Mouse (Mus musculus) neural tube, embryonic 11.5 days (tissue): ENCODE data around the gene Spint3. TPM values are rescaled to one million over a fixed set of nuclear protein-coding genes. Genes with fewer than 3 reads are reported as not detected.

Experiments used
- ATAC-seq: fragments of 200-750 bp; cut with Nextera tagmentation; 2 replicates; pipeline ENCODE4 v1.8.0; 2017; ENCODE audit warnings: moderate number of reproducible peaks, mild to moderate bottlenecking, moderate TSS enrichment, moderate library complexity; ENCODE audit not compliant: insufficient read depth, low FRiP score, low TSS enrichment
- DNase-seq: peaks from one replicate; pipeline ENCODE4 v3.0.0-alpha.2; 2015; ENCODE audit warnings: low spot score
- H3K27ac ChIP-seq: fragments of 300-500 bp; sonication (generic); 2 replicates; pipeline ENCODE4 v1.5.1; 2014; ENCODE audit warnings: low read depth, mild to moderate bottlenecking, low read length
- H3K27me3 ChIP-seq: fragments of 300-500 bp; sonication (generic); 2 replicates; pipeline ENCODE4 v1.6.1; 2014; ENCODE audit warnings: mild to moderate bottlenecking, low read length, mixed read lengths; ENCODE audit not compliant: control insufficient read depth, insufficient read depth
- H3K36me3 ChIP-seq: fragments of 300-500 bp; sonication (generic); 2 replicates; pipeline ENCODE4 v1.6.1; 2014; ENCODE audit warnings: mild to moderate bottlenecking, low read length, moderate library complexity, mixed read lengths; ENCODE audit not compliant: control insufficient read depth, insufficient read depth
- H3K4me1 ChIP-seq: fragments of 300-500 bp; sonication (generic); 2 replicates; pipeline ENCODE4 v1.6.1; 2014; ENCODE audit warnings: low read length, mixed read lengths; ENCODE audit not compliant: control insufficient read depth, insufficient read depth
- H3K4me2 ChIP-seq: fragments of 300-500 bp; sonication (generic); 2 replicates; pipeline ENCODE4 v1.6.1; 2014; ENCODE audit warnings: low read depth, mild to moderate bottlenecking, moderate library complexity
- H3K4me3 ChIP-seq: fragments of 300-500 bp; sonication (generic); 2 replicates; pipeline ENCODE4 v1.5.1; 2014; ENCODE audit warnings: low read depth, low read length
- H3K9ac ChIP-seq: fragments of 300-500 bp; sonication (generic); 2 replicates; pipeline ENCODE4 v1.6.1; 2014; ENCODE audit warnings: mild to moderate bottlenecking, low read length
- H3K9me3 ChIP-seq: fragments of 300-500 bp; sonication (generic); 2 replicates; pipeline ENCODE4 v1.6.1; 2016; ENCODE audit warnings: low read length; ENCODE audit not compliant: control insufficient read depth
- WGBS: fragments of 180-500 bp; shearing (Covaris S2); extraction: QIAGEN DNeasy Blood & Tissue Kit; methylation state at CpG from one replicate; pipeline ENCODE4 v1.1.7; 2014; 5-methylcytosine and 5-hydroxymethylcytosine counted together
- polyA plus RNA-seq: library from polyadenylated mRNA; unstranded; fragments of >200 nt; fragmentation: Nextera tagmentation; extraction: Ambion mirVana; gene quantifications from 2 replicates; pipeline ENCODE4 v1.2.1, GENCODE M21; 2014

Gene Spint3
- polyA plus RNA-seq, 1 experiment from 2014 or later: not detected

DNA sequence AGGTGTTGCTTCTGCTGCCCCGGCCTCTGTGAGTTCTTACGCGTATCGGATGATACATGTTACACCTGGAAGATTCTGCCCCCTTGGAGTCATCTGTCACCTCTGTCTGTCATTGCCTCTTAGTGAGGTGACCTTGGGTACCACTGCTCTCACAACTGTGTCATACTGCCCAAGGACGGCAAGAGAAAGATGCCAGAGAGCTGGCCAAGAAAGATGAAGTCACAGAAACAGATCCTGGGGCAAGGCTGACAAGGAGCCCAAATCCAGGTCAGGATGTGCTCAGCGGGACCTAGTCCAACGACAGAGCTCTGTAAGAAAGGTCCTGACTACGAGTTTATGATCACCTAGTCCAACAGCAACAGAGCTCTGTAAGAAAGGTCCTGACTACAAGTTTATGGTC, 13.2 kb downstream of the Spint3 start:
- no peak for ATAC-seq
- no peak for DNase-seq
- Histone ChIP-seq H3K27me3 (0 out of 2 replicates have a peak, but pooled peaks cover 8% of the 10 kb centered on the region), H3K9me3 (no peaks in the 10 kb centered on the region), H3K4me3 (no peak overlapping the region), H3K9ac (no peak overlapping the region), H3K4me1 (0 out of 2 replicates have a peak, but pooled peaks cover 3% of the 10 kb centered on the region), H3K27ac (no peak overlapping the region), H3K4me2 (no peak overlapping the region), H3K36me3 (no peaks in the 10 kb centered on the region)
- 90% methylated on average over 8 of the region's 8 CpGs for WGBS

GRCm38 (mm10) chr2:164558991-164559645, 14.1 kb downstream of the Spint3 start:
- no peak for DNase-seq
- H3K4me3 ChIP-seq: no peak overlapping the region
- 45% methylated on average over 16 of the region's 16 CpGs for WGBS
- H3K9me3 ChIP-seq: no peaks in the 10 kb centered on the region
- H3K4me1 ChIP-seq: 0 out of 2 replicates have a peak, but pooled peaks cover 3% of the 10 kb centered on the region
- no peaks in the 10 kb centered on the region for H3K36me3 ChIP-seq
- no peak overlapping the region for H3K27ac ChIP-seq
- no peak overlapping the region for H3K9ac ChIP-seq
- H3K27me3 ChIP-seq: 0 out of 2 replicates have a peak, but pooled peaks cover 8% of the 10 kb centered on the region
- H3K4me2 ChIP-seq: no peak overlapping the region
- ATAC-seq: no peak

DNA sequence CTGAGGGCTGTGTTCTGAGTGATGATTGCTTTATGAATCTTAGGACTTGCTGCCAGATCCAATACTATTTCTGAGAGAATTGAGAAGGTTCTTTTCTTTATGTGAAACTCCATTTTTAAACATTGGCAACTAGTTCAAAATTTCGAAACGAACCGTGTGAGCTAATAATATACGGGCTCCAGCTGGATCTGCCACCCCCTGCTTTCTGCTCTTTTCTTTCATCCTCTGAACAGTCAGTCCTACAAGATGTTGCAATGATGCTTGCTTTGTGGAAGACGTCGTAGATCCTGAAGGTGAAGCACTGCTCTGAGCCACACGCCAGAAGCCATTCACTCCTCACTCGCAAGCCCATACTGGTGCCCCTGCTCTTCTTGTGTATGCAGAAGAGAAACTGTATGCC, 14.8 kb downstream of the Spint3 start:
- H3K9me3 ChIP-seq: no peaks in the 10 kb centered on the region
- H3K4me3 ChIP-seq: no peak overlapping the region
- WGBS: 79% methylated on average over 8 of the region's 8 CpGs
- ATAC-seq (no peak), DNase-seq (no peak)
- no peak overlapping the region for H3K9ac ChIP-seq
- 0 out of 2 replicates have a peak, but pooled peaks cover 3% of the 10 kb centered on the region for H3K4me1 ChIP-seq
- H3K27ac ChIP-seq: no peak overlapping the region
- H3K36me3 ChIP-seq: no peaks in the 10 kb centered on the region
- no peak overlapping the region for H3K4me2 ChIP-seq
- H3K27me3 ChIP-seq: 0 out of 2 replicates have a peak, but pooled peaks cover 8% of the 10 kb centered on the region

GRCm38 (mm10) chr2:164551502-164551901, 21.8 kb downstream of the Spint3 start:
- Histone ChIP-seq H3K4me1 (no peaks in the 10 kb centered on the region), H3K27me3 (no peaks in the 10 kb centered on the region), H3K27ac (no peak overlapping the region), H3K4me2 (no peak overlapping the region), H3K9ac (no peak overlapping the region), H3K9me3 (no peaks in the 10 kb centered on the region), H3K4me3 (no peak overlapping the region), H3K36me3 (no peaks in the 10 kb centered on the region)
- ATAC-seq (no peak), DNase-seq (no peak)
- WGBS: 89% methylated on average over 9 of the region's 9 CpGs

DNA sequence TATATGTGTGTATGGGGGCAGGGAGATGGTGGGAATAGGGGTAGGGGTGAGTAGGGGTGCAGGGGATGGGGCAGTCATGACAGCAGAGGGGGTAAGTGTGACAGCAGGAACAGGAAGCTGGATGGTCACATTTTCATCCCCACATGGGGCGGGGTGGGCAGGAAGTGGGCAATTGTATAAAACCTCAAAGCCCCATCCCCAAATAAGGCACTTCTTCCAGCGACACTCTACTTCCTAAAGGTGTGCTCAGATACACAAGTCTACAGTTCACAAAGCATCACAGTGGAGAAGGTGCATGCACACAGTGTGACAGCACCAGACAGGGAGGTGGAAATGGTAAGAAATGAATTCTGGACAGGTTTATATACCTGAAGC, 22.4 kb downstream of the Spint3 start:
- Histone ChIP-seq H3K9ac (no peak overlapping the region), H3K36me3 (no peaks in the 10 kb centered on the region), H3K27ac (no peak overlapping the region), H3K4me1 (no peaks in the 10 kb centered on the region), H3K27me3 (no peaks in the 10 kb centered on the region), H3K9me3 (no peaks in the 10 kb centered on the region), H3K4me2 (no peak overlapping the region), H3K4me3 (no peak overlapping the region)
- ATAC-seq (no peak), DNase-seq (no peak)
- WGBS: 69% methylated on average over 2 of the region's 2 CpGs

DNA sequence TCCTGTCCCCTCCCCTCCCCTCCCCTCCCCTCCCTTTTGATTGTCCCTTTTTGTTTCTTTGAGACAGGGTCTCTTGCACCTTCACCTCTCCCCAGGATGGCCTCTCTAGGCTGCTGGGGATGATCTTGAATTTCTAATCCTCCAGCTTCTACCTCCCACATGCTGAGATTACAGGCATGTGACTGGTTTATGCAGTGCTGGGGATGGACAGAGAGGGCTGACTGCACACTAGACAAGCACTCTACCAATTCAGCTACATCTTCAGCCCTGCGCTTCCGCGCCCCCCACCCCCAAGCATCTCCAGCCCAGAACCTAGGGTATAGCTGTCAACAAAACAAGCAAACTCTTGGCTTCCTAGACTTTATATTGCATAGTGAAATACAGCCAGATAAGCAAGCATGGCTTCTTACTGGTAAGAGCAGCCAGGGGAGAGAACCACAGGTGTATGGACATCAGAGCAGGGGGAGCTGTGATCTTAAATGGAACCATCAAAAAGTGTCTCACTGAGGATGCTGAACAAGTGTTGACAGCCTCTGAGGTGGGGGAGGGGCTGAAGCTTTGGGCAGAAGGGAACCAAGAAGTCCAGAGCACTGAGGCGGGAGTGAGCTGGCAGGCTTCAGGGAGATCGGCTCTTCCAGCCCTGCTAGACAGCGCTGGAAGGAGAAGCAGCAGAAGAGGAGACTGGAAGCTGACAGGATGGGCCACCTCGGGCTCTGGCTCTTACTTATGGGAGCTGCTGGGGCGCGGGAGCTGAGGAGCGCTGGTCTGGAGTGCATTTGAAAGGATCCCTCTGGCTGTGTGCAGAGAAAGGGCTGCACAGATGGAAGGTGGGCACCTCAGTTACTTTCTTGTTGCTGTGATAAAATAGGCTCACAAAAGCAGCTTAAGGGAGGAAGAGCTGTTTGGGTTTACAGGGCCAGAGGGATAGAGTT, 23.0 kb downstream of the Spint3 start:
- no peaks in the 10 kb centered on the region for H3K9me3 ChIP-seq
- no peaks in the 10 kb centered on the region for H3K27me3 ChIP-seq
- H3K36me3 ChIP-seq: no peaks in the 10 kb centered on the region
- no peak for DNase-seq
- no peak for ATAC-seq
- no peaks in the 10 kb centered on the region for H3K4me1 ChIP-seq
- WGBS: 21% methylated on average over 10 of the region's 10 CpGs
- no peak overlapping the region for H3K4me2 ChIP-seq
- H3K9ac ChIP-seq: no peak overlapping the region
- no peak overlapping the region for H3K4me3 ChIP-seq
- no peak overlapping the region for H3K27ac ChIP-seq

- no peaks in the 10 kb centered on the region for H3K4me1 ChIP-seq
- WGBS: 55% methylated on average over 4 of the region's 4 CpGs
Measured at GRCm38 (mm10) chr2:164549338-164549737, 23.9 kb downstream of the Spint3 start.

DNA sequence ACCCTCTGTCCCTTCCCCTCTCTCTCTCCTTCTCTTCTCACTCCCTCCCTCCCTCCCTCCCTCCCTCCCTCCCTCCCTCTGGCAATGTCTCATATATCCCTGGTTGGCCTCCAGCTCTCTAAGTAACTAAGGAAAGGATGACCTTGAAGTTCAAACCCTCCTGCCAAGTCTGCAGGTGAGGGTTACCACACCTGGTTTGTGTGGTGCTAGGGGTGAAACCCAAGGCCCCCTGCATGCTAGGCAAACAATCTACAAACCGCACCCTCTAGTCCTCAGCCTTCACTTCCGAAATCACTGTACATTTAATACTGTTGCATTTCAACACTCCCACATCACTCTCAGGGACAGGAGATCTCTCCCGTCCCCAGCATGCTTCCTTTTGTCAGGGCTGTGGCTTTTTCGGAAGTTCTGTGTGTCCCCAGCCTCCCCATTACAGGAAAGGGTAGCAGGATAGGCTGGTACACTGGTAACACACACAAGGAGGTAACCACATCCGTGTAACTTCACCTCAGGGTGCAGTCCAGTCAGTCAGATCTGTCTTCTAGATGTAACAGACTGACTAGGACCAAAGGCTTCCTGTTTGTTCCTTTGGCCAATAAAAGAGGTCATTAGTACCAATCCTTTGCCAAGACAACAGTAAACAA, 28.7 kb downstream of the Spint3 start:
- 54% methylated on average over 5 of the region's 5 CpGs for WGBS
- ATAC-seq: no peak
- no peaks in the 10 kb centered on the region for H3K27me3 ChIP-seq
- no peak overlapping the region for H3K4me2 ChIP-seq
- DNase-seq: no peak
- H3K9me3 ChIP-seq: no peaks in the 10 kb centered on the region
- H3K36me3 ChIP-seq: no peaks in the 10 kb centered on the region
- H3K4me1 ChIP-seq: no peaks in the 10 kb centered on the region
- no peak overlapping the region for H3K4me3 ChIP-seq
- H3K27ac ChIP-seq: no peak overlapping the region
- no peak overlapping the region for H3K9ac ChIP-seq

More at GRCm38 (mm10) chr2:164549338-164549737, 23.9 kb downstream of the Spint3 start:
- Histone ChIP-seq H3K27me3 (no peaks in the 10 kb centered on the region), H3K27ac (no peak overlapping the region), H3K9ac (no peak overlapping the region), H3K4me3 (no peak overlapping the region), H3K4me2 (no peak overlapping the region), H3K9me3 (no peaks in the 10 kb centered on the region), H3K36me3 (no peaks in the 10 kb centered on the region)
- no peak for DNase-seq
- ATAC-seq: no peak
